Mouse (Mus musculus): ENCODE results near the gene Gpr174. TPM values are rescaled to one million over a fixed set of nuclear protein-coding genes. Genes with fewer than 3 reads are reported as not detected.
A peak's percentile ranks its signal among the peaks of the same experiment; 100 is the strongest.
"Not testable (repeated sequence)": the region's sequence is repeated elsewhere in the genome, so short reads cannot be mapped to it uniquely, and the experiment has no call there.

Gene Gpr174
- polyA plus RNA-seq, 1 experiment from 2014 or later = not detected

GRCm38 (mm10) chrX:107250390-107250789, 5.3 kb upstream of the Gpr174 start:
- no peaks in the 10 kb centered on the region for H3K9me3 ChIP-seq (ENCODE audit: low read length)
- H3K36me3 ChIP-seq (ENCODE audit: insufficient read depth, low read length) = no peaks in the 10 kb centered on the region
- no peak for ATAC-seq
- no peak for TF ChIP-seq EP300 (IDR thresholded peaks at IDR 0.05)
- no peak for TF ChIP-seq CTCF (IDR thresholded peaks at IDR 0.05)
- WGBS = 76% methylated on average over 2 of the region's 2 CpGs
- H3K27ac ChIP-seq (ENCODE audit: low read length) = no peak overlapping the region
- H3K9ac ChIP-seq (replicated peaks; ENCODE audit: low read depth) = no peak overlapping the region
- H3K4me1 ChIP-seq (ENCODE audit: insufficient read depth, low read depth, low read length) = no peaks in the 10 kb centered on the region
- H3K4me2 ChIP-seq (replicated peaks; ENCODE audit: low read depth, low read length) = no peak overlapping the region
- H3K27me3 ChIP-seq (replicated peaks; ENCODE audit: insufficient read depth, low read length) = no peaks in the 10 kb centered on the region
- H3K4me3 ChIP-seq (ENCODE audit: low read depth, low read length) = no peak overlapping the region
- peak; percentile 5 for DNase-seq (ENCODE audit: low spot score)

DNA sequence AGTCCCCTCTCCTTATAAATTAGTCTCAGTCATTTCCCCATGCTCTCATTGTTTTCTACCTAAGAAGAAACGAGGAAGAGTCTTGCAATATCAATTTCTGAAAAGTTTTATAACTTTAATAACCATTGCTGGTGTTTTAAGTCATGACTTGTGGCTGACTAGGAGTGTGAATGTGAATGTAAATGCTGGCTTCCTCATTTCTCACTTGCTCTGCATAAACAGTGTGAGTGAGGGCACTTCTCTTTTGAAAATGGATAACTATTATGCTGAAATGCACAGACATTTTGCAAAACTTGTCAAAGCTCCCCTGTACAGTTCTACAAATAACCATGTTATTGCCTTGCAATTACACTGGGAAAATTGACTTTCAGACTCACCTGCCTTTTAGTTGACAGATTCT, 8.9 kb downstream of the Gpr174 start:
- TF ChIP-seq CTCF (IDR thresholded peaks at IDR 0.05) = no peak
- no peak for TF ChIP-seq EP300 (IDR thresholded peaks at IDR 0.05)
- DNase-seq (ENCODE audit: low spot score) = no peak
- no peak for ATAC-seq
- Histone ChIP-seq H3K9me3 (ENCODE audit: low read length) (no peaks in the 10 kb centered on the region), H3K27me3 (replicated peaks; ENCODE audit: insufficient read depth, low read length) (no peaks in the 10 kb centered on the region), H3K4me3 (ENCODE audit: low read depth, low read length) (no peak overlapping the region), H3K9ac (replicated peaks; ENCODE audit: low read depth) (no peak overlapping the region), H3K4me2 (replicated peaks; ENCODE audit: low read depth, low read length) (no peak overlapping the region), H3K4me1 (ENCODE audit: insufficient read depth, low read depth, low read length) (no peaks in the 10 kb centered on the region), H3K27ac (ENCODE audit: low read length) (no peak overlapping the region), H3K36me3 (ENCODE audit: insufficient read depth, low read length) (no peaks in the 10 kb centered on the region)
- 24% methylated on average over 1 of the region's 1 CpGs for WGBS

DNA sequence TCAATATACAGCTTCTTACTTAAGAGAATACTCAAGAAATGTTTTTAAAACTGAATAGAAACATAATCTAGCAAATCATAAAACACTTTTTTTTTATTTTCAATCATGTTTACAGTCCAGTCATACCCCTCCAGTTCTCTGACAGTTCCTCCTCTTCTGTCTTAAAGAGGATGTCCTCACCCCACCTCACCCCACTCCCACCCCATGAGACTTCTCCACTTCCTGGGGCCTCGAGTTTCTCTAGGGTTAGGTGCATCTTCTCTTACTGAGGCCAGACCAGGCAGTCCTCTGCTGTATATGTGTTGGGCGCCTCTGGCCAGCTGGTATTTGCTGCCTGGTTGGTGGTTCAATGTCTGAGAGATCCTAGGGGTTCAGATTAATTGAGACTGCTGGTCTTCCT, 21.9 kb downstream of the Gpr174 start:
- ATAC-seq = no peak
- 56% methylated on average over 2 of the region's 2 CpGs for WGBS

GRCm38 (mm10) chrX:107284211-107284610, 28.5 kb downstream of the Gpr174 start:
- H3K27ac ChIP-seq (ENCODE audit: low read length) = no peak overlapping the region
- ATAC-seq (no peak), DNase-seq (ENCODE audit: low spot score) (no peak)
- no peaks in the 10 kb centered on the region for H3K27me3 ChIP-seq (replicated peaks; ENCODE audit: insufficient read depth, low read length)
- no peak overlapping the region for H3K4me2 ChIP-seq (replicated peaks; ENCODE audit: low read depth, low read length)
- TF ChIP-seq CTCF (IDR thresholded peaks at IDR 0.05) = no peak
- no peak for TF ChIP-seq EP300 (IDR thresholded peaks at IDR 0.05)
- no peak overlapping the region for H3K4me3 ChIP-seq (ENCODE audit: low read depth, low read length)
- H3K36me3 ChIP-seq (ENCODE audit: insufficient read depth, low read length) = no peaks in the 10 kb centered on the region
- no peaks in the 10 kb centered on the region for H3K4me1 ChIP-seq (ENCODE audit: insufficient read depth, low read depth, low read length)
- no peaks in the 10 kb centered on the region for H3K9me3 ChIP-seq (ENCODE audit: low read length)
- 46% methylated on average over 4 of the region's 4 CpGs for WGBS
- H3K9ac ChIP-seq (replicated peaks; ENCODE audit: low read depth) = no peak overlapping the region

More for the DNA sequence above, 21.9 kb downstream of the Gpr174 start:
- DNase-seq (ENCODE audit: low spot score) = no peak
- Histone ChIP-seq H3K9me3 (ENCODE audit: low read length) (no peaks in the 10 kb centered on the region), H3K9ac (replicated peaks; ENCODE audit: low read depth) (no peak overlapping the region), H3K27me3 (replicated peaks; ENCODE audit: insufficient read depth, low read length) (no peaks in the 10 kb centered on the region), H3K4me2 (replicated peaks; ENCODE audit: low read depth, low read length) (no peak overlapping the region), H3K4me3 (ENCODE audit: low read depth, low read length) (no peak overlapping the region), H3K36me3 (ENCODE audit: insufficient read depth, low read length) (no peaks in the 10 kb centered on the region), H3K4me1 (ENCODE audit: insufficient read depth, low read depth, low read length) (no peaks in the 10 kb centered on the region), H3K27ac (ENCODE audit: low read length) (no peak overlapping the region)
- no peak for TF ChIP-seq CTCF (IDR thresholded peaks at IDR 0.05)
- TF ChIP-seq EP300 (IDR thresholded peaks at IDR 0.05) = no peak

GRCm38 (mm10) chrX:107297861-107298260, 42.2 kb downstream of the Gpr174 start:
- H3K27me3 ChIP-seq (replicated peaks; ENCODE audit: insufficient read depth, low read length); H3K36me3 ChIP-seq (ENCODE audit: insufficient read depth, low read length); DNase-seq (ENCODE audit: low spot score); H3K4me2 ChIP-seq (replicated peaks; ENCODE audit: low read depth, low read length); H3K4me1 ChIP-seq (ENCODE audit: insufficient read depth, low read depth, low read length); ATAC-seq; H3K4me3 ChIP-seq (ENCODE audit: low read depth, low read length); H3K27ac ChIP-seq (ENCODE audit: low read length); H3K9me3 ChIP-seq (ENCODE audit: low read length); H3K9ac ChIP-seq (replicated peaks; ENCODE audit: low read depth): not testable (repeated sequence)
- 84% methylated on average over 6 of the region's 6 CpGs for WGBS

- ATAC-seq = no peak
- Histone ChIP-seq H3K36me3 (ENCODE audit: insufficient read depth, low read length) (no peaks in the 10 kb centered on the region), H3K4me1 (ENCODE audit: insufficient read depth, low read depth, low read length) (no peaks in the 10 kb centered on the region), H3K4me2 (replicated peaks; ENCODE audit: low read depth, low read length) (no peak overlapping the region), H3K27ac (ENCODE audit: low read length) (no peak overlapping the region), H3K9me3 (ENCODE audit: low read length) (no peaks in the 10 kb centered on the region), H3K4me3 (ENCODE audit: low read depth, low read length) (no peak overlapping the region), H3K9ac (replicated peaks; ENCODE audit: low read depth) (no peak overlapping the region), H3K27me3 (replicated peaks; ENCODE audit: insufficient read depth, low read length) (no peaks in the 10 kb centered on the region)
- DNase-seq (ENCODE audit: low spot score) = no peak
- no peak for TF ChIP-seq CTCF (IDR thresholded peaks at IDR 0.05)
- TF ChIP-seq EP300 (IDR thresholded peaks at IDR 0.05) = no peak
Measured at GRCm38 (mm10) chrX:107298761-107299160, 43.1 kb downstream of the Gpr174 start.

- TF ChIP-seq EP300 (IDR thresholded peaks at IDR 0.05) (no peak), CTCF (IDR thresholded peaks at IDR 0.05) (no peak)
- H3K36me3 ChIP-seq (ENCODE audit: insufficient read depth, low read length) = no peaks in the 10 kb centered on the region
- no peak overlapping the region for H3K4me2 ChIP-seq (replicated peaks; ENCODE audit: low read depth, low read length)
- H3K4me1 ChIP-seq (ENCODE audit: insufficient read depth, low read depth, low read length) = no peaks in the 10 kb centered on the region
- no peaks in the 10 kb centered on the region for H3K9me3 ChIP-seq (ENCODE audit: low read length)
- H3K9ac ChIP-seq (replicated peaks; ENCODE audit: low read depth) = no peak overlapping the region
- no peak for DNase-seq (ENCODE audit: low spot score)
- H3K4me3 ChIP-seq (ENCODE audit: low read depth, low read length) = no peak overlapping the region
- no peak for ATAC-seq
- H3K27ac ChIP-seq (ENCODE audit: low read length) = no peak overlapping the region
- no peaks in the 10 kb centered on the region for H3K27me3 ChIP-seq (replicated peaks; ENCODE audit: insufficient read depth, low read length)
Measured at GRCm38 (mm10) chrX:107306492-107306891, 50.8 kb downstream of the Gpr174 start.
